Mouse (Mus musculus) left cerebral cortex, adult 8-10 months (tissue): ENCODE measurements at regions not wholly inside any gene's neighbourhood (a gene's known extent, or its start where the extent isn't known, plus 50 kb on each side); places are given as distances from the start of the nearest gene placed in this dataset.
"Not testable (repeated sequence)": the region's sequence is repeated elsewhere in the genome, so short reads cannot be mapped to it uniquely, and the experiment has no call there.

Experiments used
- DNase-seq, 2 experiments: peaks; one replicate each; pipeline ENCODE4 v3.0.0; 2022; ENCODE audit warnings: low spot score in 2 of 2

- DNase-seq: no peak
These were observed 159.4 kb upstream of the Gm21897 start for GRCm38 (mm10) chr16:15157852-15158251.

GRCm38 (mm10) chr16:15175516-15175915 is 141.7 kb upstream of the Gm21897 start:
- DNase-seq: no peak

GRCm38 (mm10) chr16:15185714-15186113 is 131.5 kb upstream of the Gm21897 start:
- no peak for DNase-seq

- DNase-seq: no peak
These were observed 122.1 kb upstream of the Gm21897 start for GRCm38 (mm10) chr16:15194926-15195711.

- not testable (repeated sequence) for DNase-seq
These were observed 121.3 kb upstream of the Gm21897 start for GRCm38 (mm10) chr16:15195931-15196330.

- DNase-seq: no peak
These were observed 120.4 kb upstream of the Gm21897 start for GRCm38 (mm10) chr16:15196855-15197254.

- DNase-seq: no peak
These were observed 101.3 kb upstream of the Gm21897 start for GRCm38 (mm10) chr16:15215921-15216320.

- DNase-seq: no peak
These were observed 96.2 kb upstream of the Gm21897 start for GRCm38 (mm10) chr16:15220961-15221547.

GRCm38 (mm10) chr16:15237836-15238235 is 79.4 kb upstream of the Gm21897 start:
- no peak for DNase-seq

GRCm38 (mm10) chr16:15238449-15238848 is 78.8 kb upstream of the Gm21897 start:
- no peak for DNase-seq

GRCm38 (mm10) chr16:15250186-15250585 is 67.1 kb upstream of the Gm21897 start:
- DNase-seq: no peak

- DNase-seq: no peak
These were observed 65.6 kb upstream of the Gm21897 start for GRCm38 (mm10) chr16:15251686-15252085.

- peak in 1 of 2 experiments; percentile 10 for DNase-seq
These were observed 64.5 kb upstream of the Gm21897 start for GRCm38 (mm10) chr16:15252666-15253347.

GRCm38 (mm10) chr16:15253348-15253693 is 63.9 kb upstream of the Gm21897 start:
- DNase-seq: no peak

- DNase-seq: no peak
These were observed 62.6 kb upstream of the Gm21897 start for GRCm38 (mm10) chr16:15254669-15255068.

- no peak for DNase-seq
These were observed 57.8 kb upstream of the Gm21897 start for GRCm38 (mm10) chr16:15259474-15259873.

GRCm38 (mm10) chr16:15260069-15260468 is 57.2 kb upstream of the Gm21897 start:
- DNase-seq: no peak
